Mouse (Mus musculus): ENCODE measurements around the gene Aif1. TPM values are rescaled to one million over a fixed set of nuclear protein-coding genes. Genes with fewer than 3 reads are reported as not detected.

Aif1 gene
- total RNA-seq, 2 experiments from 2014 or later, result 0.71 to 0.90 TPM

DNA sequence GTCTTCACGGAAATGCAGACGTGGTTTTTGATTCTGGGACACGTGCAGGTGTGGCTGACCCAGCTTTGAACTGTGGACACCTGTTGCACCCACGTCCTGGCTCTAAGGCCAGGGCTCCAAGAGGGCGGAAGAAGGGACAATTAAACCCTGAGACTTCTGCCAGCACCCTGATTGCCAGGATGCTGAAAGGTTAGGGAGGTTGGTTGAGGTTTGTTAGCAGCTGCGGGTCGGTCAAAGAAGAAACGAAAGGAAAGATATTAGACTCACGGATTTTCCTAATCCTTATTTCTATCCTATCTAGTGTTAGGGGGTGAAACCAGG, 20.4 kb upstream of the Aif1 start:
- intact Hi-C loops (cut with DNase I; ENCODE audit: low total_unique reads), result no loop called here
- no peak for DNase-seq

DNA sequence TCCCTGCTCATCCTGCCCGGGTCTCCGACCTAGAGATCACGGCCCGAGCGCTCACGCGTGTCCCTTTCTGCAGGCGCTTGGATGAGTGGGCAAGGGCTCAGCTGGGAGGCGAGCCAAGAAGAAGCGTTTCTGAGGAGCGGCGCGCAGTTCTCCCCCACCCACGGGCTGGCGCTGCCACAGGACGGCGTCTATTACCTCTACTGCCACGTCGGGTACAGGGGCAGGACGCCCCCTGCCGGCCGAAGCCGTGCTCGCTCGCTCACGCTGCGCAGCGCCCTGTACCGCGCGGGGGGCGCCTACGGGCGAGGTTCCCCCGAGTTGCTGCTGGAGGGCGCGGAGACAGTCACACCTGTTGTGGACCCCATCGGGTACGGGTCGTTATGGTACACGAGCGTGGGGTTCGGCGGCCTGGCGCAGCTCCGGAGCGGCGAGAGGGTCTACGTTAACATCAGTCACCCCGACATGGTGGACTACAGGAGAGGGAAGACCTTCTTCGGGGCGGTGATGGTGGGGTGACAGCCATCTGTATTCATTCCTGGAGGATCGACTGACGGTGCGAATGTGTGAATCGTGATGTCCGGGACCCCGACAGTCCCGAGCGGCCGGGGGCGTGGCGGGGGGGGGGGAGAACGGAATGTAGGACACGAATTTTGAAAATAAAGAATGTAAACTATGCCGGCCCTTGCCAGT, 19.9 kb upstream of the Aif1 start:
- intact Hi-C loops (cut with DNase I; ENCODE audit: low total_unique reads), result no loop called here
- peak; percentile 88 for DNase-seq

DNA sequence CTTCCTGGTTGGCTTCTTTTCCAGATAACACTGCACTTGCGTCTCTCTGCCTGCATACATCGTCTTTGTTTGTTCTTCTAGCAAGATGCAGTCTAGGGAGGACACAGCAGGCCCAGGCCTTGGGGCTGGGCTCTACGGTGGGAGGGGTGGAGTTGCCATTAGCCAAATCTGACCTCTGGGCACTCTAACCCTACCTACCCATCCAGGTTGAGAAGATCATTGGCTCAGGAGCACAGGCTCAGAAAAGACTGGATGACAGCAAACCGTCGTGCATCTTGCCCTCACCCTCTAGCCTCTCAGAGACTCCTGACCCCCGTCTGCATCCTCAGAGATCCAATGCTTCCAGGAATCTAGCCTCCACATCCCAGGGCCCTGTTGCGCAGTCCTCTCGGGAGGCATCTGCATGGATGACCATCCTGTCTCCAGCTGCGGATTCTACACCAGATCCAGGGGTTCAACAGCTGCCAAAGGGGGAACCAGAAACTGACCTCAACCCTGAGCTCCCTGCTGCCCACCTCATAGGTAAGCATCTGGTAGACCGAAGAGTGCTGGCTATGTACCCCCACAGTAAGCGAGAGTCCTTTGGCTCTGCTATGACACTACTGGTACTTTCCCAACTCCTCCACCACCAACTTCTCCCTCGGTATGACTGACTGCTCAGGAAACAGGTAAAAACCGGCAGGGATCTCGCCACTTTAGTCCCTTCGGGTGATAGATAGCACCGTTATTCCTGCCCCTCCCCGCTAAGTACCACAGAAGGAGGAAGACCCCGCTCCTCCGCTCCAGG, 19.2 kb upstream of the Aif1 start:
- intact Hi-C loops (cut with DNase I; ENCODE audit: low total_unique reads), result no loop called here
- no peak for DNase-seq

- intact Hi-C loops (cut with DNase I; ENCODE audit: low total_unique reads), result no loop called here
- DNase-seq, result no peak
Observed at GRCm38 (mm10) chr17:35193881-35194843, 18.3 kb upstream of the Aif1 start, which contains the start of gene Ltb. Gene Ltb, plus strand, starts transcription at chr17:35194439.

DNA sequence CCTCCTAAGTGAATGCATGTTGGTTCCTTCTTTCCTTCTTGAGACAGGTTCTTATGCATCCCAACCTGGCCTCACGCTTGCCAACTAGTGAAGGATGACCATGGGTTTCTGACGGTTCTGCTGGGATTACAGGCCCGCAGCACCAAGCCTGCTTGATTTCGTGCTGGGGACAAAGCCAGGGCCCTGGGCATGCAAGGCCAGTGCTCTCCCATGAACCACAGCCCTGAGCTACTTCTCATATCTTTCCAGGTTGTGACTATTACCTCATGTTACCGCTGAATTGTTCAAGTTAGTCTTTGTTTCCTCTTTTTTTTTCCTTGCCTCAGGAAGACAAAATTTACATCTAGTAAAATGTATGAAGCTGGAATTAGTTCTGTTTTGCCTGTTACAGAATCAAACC, 17.1 kb upstream of the Aif1 start:
- DNase-seq, result no peak
- intact Hi-C loops (cut with DNase I; ENCODE audit: low total_unique reads), result no loop called here

DNA sequence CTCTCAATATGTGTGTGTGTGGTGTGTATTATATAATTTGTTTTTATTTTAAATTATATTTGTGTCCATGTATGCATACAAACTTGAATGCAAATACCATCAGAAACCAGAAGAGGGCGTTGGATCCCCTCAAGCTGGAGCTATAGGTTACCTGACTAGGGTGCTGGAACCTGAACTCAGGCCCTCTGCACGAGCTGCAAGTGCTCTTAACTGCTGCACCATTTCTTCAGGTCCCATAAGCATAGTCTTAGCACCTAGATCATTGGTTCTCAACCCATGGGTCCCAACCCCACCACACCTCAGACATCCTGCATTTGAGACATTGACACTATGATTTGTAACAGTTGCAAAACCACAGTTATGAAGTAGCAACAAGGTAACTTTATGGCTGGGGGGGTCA, 15.9 kb upstream of the Aif1 start:
- no peak for DNase-seq
- intact Hi-C loops (cut with DNase I; ENCODE audit: low total_unique reads), result no loop called here

- no peak for DNase-seq
- intact Hi-C loops (cut with DNase I; ENCODE audit: low total_unique reads), result no loop called here
Observed at GRCm38 (mm10) chr17:35190096-35190495, 14.2 kb upstream of the Aif1 start.

DNA sequence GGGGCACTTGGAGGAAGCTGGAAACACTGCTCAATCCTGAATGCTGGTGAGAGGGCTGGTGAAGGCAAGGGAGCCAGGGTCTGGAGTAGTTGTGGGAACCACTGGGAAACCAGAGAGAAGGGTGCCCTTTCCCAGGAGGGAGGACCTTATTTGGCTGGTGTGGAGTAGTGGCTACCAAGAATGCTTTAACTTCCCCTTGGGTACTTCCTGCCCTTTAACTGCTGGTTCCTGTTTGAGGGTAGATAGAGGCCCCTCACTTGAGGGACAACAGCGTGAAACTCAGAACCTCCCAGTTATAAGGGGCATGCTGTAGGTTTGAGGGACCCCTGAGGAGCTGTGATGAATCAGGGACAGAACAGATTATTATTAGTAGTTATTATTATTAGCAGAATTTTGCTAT, 13.3 kb upstream of the Aif1 start:
- intact Hi-C loops (cut with DNase I; ENCODE audit: low total_unique reads), result no loop called here

GRCm38 (mm10) chr17:35187959-35188610, 12.2 kb upstream of the Aif1 start, which contains the start of gene Lst1:
Gene Lst1, minus strand, starts transcription at chr17:35188439.
- no peak for DNase-seq
- intact Hi-C loops (cut with DNase I; ENCODE audit: low total_unique reads), result no loop called here

More for the DNA sequence above, 13.3 kb upstream of the Aif1 start:
- no peak for DNase-seq

DNA sequence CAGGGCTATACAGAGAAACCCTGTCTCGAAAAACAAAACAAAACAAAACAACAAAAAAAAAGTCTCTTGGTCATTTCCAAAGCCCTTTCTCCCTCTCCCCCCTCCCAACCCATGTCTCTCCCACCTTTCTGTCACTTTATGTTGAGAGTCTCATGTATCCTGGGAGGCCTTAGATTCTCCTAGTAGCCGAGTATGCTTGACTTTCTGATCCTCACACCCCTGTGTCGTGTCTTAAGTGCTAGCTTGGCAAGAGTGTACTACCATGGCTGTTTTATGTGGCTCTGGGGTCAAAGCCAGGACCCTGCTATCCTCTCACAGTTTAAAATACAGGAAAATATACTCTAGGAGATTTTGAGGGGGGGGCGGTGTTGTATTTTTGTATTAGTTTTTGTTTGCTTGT, 11.5 kb upstream of the Aif1 start:
- intact Hi-C loops (cut with DNase I; ENCODE audit: low total_unique reads), result no loop called here
- DNase-seq, result no peak

DNA sequence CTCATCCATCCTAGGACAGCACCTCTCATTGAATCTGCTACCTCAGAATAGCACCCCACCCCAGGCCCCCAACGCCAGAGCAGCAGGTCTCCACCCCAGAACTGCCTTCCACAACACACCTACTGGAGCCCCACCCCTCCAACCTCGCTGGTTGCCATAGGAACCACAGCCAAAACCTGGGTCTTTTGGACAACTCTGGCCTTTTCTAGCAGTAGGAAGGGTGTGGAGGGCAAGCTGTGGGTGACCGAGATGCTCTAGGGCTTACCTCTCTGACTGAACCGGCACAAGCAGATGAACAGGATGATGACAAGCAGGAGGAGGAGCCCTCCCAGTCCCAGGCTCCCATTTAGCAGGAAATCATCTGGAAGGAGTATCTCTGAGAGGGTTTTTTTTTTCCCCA, 10.8 kb upstream of the Aif1 start:
- no peak for DNase-seq
- intact Hi-C loops (cut with DNase I; ENCODE audit: low total_unique reads), result no loop called here

DNA sequence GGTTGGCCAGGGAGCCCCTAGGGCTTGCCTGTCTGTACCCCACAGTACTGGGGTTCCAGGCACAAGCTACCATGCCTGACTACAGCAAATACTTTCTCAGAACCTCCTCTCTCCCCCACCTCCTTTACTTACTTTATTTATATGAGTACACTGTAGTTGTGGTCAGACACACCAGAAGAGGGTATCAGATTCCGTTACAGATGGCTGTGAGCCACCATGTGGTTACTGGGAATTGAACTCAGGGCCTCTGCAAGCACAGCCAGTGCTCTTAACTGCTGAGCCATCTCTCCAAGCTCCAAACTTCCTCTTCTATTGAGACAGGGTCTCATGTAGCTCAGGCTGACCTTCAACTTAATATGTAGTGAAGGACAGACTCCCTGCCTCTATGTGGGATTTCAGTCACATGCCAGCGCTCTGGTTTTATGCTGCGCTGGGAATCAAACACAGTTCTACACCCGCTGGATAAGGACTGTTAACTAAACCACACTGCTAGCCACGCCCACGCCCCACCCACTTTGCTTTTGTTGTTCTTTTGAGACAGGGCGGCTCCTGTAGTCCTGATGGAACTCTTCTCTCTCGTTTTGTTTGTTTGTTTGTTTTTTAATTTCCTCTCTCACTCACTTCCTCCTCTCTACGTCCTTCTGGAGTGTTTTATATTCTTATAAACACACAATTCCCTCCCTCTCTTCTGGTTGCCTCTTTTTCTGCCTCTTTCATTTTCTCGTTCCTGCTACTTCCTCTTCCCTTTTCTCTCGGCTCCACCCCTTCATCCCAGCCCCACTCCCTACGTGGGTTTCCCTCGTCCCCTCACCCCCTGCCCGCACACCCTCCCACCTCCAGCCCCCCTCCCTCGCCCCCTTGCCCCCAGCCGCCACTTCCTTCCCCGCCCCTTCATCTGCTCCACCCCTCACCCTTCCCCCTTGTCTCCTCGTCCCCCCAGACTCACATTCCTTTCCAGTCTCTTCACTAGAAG, 10.1 kb upstream of the Aif1 start:
- intact Hi-C loops (cut with DNase I; ENCODE audit: low total_unique reads), result no loop called here
- peak; percentile 74 for DNase-seq

DNA sequence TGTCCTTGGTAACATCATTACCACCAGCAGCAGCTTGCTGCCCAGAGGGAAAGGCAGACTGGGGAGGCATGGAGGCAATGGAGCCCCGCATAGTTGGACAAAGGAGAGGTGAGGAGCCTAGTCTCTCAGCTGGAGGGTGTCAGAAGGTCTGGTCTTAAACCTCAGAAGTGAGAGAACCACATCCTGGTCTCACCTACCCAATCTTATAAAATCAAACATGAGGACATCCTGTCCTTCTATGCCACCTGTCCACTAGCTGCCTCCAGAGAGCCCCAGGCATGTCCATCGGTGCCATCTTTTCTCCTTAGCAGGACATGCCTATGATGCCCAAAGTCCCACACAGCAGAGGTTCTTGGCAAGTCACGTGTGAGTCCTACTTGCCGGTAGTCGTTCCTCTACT, 4.2 kb upstream of the Aif1 start:
- intact Hi-C loops (cut with DNase I; ENCODE audit: low total_unique reads), result no loop called here
- no peak for DNase-seq

- intact Hi-C loops (cut with DNase I; ENCODE audit: low total_unique reads), result loop anchor here (2.0 kb wide), 1 partner anchor 54 kb away; the partner anchor contains the start of gene Atp6v1g2
- peak; percentile 80 for DNase-seq
Observed at GRCm38 (mm10) chr17:35178528-35178927, 2.7 kb upstream of the Aif1 start.

GRCm38 (mm10) chr17:35175382-35175781, 486 bp downstream of the Aif1 start:
- no peak for DNase-seq
- intact Hi-C loops (cut with DNase I; ENCODE audit: low total_unique reads), result no loop called here

DNA sequence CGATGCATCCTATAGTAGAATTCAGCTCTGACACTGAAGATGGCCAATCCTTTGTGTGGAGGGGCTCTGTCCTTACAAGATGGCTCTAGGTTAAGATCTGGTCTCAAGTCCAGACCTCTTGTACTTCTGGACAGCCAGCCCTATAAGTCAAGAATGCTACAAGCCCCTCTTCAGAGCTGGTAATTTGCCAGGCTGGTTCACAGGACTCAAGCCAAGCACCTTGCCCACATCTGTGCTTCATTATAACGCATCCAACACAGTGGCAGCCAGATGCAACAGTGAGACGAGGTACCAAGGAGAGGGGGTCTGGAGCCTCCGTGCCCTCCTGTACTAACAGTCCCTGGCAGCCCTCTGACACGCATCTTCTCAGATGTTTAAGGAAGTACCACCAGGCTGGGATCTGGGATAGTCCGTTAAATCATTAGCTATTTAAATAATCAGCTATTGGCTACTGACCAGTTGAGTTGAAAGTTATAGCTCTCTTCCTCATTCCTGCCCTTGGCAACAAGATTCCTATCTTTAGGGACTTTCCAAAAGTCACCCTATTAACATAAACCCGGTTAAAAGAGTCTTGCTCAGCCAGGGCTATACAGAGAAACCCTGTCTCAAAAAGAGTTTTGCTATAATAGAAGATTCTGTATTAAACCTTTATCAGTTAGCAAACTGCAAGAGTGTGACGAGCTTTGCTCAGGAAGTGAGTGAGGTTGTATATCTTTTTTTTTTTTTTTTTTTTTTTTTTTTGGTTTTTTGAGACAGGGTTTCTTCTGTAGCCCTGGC, 1.5 kb downstream of the Aif1 start:
- no peak for DNase-seq
- intact Hi-C loops (cut with DNase I; ENCODE audit: low total_unique reads), result no loop called here

- intact Hi-C loops (cut with DNase I; ENCODE audit: low total_unique reads), result no loop called here
- no peak for DNase-seq
Observed at GRCm38 (mm10) chr17:35173329-35173728, 2.5 kb downstream of the Aif1 start.

Measured in gastrocnemius, postnatal 14 days (tissue).